In the genomic region with DNA sequence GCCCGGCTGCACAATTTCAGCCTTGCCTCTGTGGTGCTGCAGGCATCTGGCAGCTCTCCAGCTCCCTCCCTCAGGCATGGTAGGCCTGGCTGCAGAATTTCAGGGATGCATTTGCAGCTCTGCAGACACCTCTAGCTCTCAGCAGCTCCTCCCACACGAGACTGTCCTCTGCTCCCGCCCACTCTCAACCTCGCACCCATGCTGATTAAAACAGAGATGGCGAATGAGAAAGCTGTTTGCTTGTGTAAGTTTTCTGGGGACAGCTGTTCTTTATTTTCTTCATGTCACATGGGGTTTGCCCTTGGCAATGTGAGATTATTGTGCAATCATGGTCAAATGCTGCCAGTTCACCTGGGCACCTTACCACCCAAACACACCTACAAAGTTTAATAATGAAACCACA, we compare ENCODE assay signal across 9 mouse cellular contexts.
DNase-seq lines count a peak whose midpoint lies in the region; ATAC-seq lines count a peak whose summit lies in the region.
"Had no signal": no experiment of that assay in that cellular context is flagged by ENCODE, and none has a peak within 500 bp of the region (broad histone marks: within the 10 kb centered on the region; RNA-seq: fewer than 3 reads in every experiment).

No protein-coding gene starts in this region.

- no peak for DNase-seq in embryonic facial prominence, embryonic 10.5 days (ENCODE audit: low spot score)
- DNase-seq in NIH3T3 (ENCODE audit: low read depth), result peak; percentile 66
- peak; percentile 74 for DNase-seq in forebrain, embryonic 14.5 days (ENCODE audit: low spot score)
- DNase-seq in kidney, adult 18-20 months, result peak; percentile 31
- DNase-seq in thymus, adult 18-20 months, result no peak
- no peak for DNase-seq in gastrocnemius, postnatal 14 days

- no peak for ATAC-seq in embryonic facial prominence, embryonic 12.5 days (ENCODE audit: insufficient number of reproducible peaks, insufficient read depth, low FRiP score, low TSS enrichment)
- ATAC-seq in forebrain, embryonic 14.5 days, result peak; percentile 78
- ATAC-seq in lung, embryonic 15.5 days (ENCODE audit: borderline replicate concordance, extremely low read depth, low FRiP score, low TSS enrichment), result peak; percentile 43; the same call in 1 of the 2 replicates

- no peak overlapping the region for H3K4me3 ChIP-seq in embryonic facial prominence, embryonic 12.5 days
- H3K4me3 ChIP-seq in embryonic facial prominence, embryonic 10.5 days, result no peak overlapping the region
- no peak overlapping the region for H3K4me3 ChIP-seq in forebrain, embryonic 14.5 days (ENCODE audit: low read depth, low read length)
- no peak overlapping the region for H3K4me3 ChIP-seq in lung, embryonic 15.5 days

- peaks cover 13% of the 10 kb centered on the region for H3K36me3 ChIP-seq in embryonic facial prominence, embryonic 12.5 days
- H3K36me3 ChIP-seq in embryonic facial prominence, embryonic 10.5 days (replicated peaks), result peaks cover 32% of the 10 kb centered on the region
- no peaks in the 10 kb centered on the region for H3K36me3 ChIP-seq in forebrain, embryonic 14.5 days (ENCODE audit: control insufficient read depth, insufficient read depth, low read length)
- 0 out of 2 replicates have a peak, but pooled peaks cover 5% of the 10 kb centered on the region for H3K36me3 ChIP-seq in lung, embryonic 15.5 days

- intact Hi-C loops in gastrocnemius, postnatal 14 days (cut with DNase I; ENCODE audit: low total_unique reads), result loop anchor here (10.0 kb wide), 1 partner anchor 222 kb away; no protein-coding TSS in a partner anchor

- no peaks in the 10 kb centered on the region for H3K9me3 ChIP-seq in embryonic facial prominence, embryonic 12.5 days
- no peaks in the 10 kb centered on the region for H3K9me3 ChIP-seq in embryonic facial prominence, embryonic 10.5 days
- no peaks in the 10 kb centered on the region for H3K9me3 ChIP-seq in forebrain, embryonic 14.5 days (replicated peaks; ENCODE audit: control insufficient read depth, low read length)
- H3K9me3 ChIP-seq in lung, embryonic 15.5 days, result no peaks in the 10 kb centered on the region

- H3K27me3 ChIP-seq in embryonic facial prominence, embryonic 12.5 days, result no peaks in the 10 kb centered on the region
- no peaks in the 10 kb centered on the region for H3K27me3 ChIP-seq in embryonic facial prominence, embryonic 10.5 days (replicated peaks; ENCODE audit: low read depth, poor library complexity, severe bottlenecking)
- no peaks in the 10 kb centered on the region for H3K27me3 ChIP-seq in forebrain, embryonic 14.5 days (replicated peaks; ENCODE audit: control insufficient read depth, insufficient read depth, low read length)
- no peaks in the 10 kb centered on the region for H3K27me3 ChIP-seq in lung, embryonic 15.5 days

- H3K4me1 ChIP-seq in embryonic facial prominence, embryonic 12.5 days, result peaks cover 7% of the 10 kb centered on the region
- H3K4me1 ChIP-seq in embryonic facial prominence, embryonic 10.5 days, result peaks cover 8% of the 10 kb centered on the region
- peaks cover 8% of the 10 kb centered on the region for H3K4me1 ChIP-seq in forebrain, embryonic 14.5 days (ENCODE audit: control insufficient read depth, insufficient read depth, low read length)
- H3K4me1 ChIP-seq in lung, embryonic 15.5 days, result peaks cover 9% of the 10 kb centered on the region; the same call in 1 of the 2 replicates

- H3K9ac ChIP-seq in embryonic facial prominence, embryonic 12.5 days, result no peak overlapping the region
- H3K9ac ChIP-seq in forebrain, embryonic 14.5 days (ENCODE audit: low read length), result no peak overlapping the region
- no peak overlapping the region for H3K9ac ChIP-seq in lung, embryonic 15.5 days
- H3K9ac ChIP-seq: liver, embryonic 14.5 days had no signal

- H3K4me2 ChIP-seq in embryonic facial prominence, embryonic 12.5 days (replicated peaks), result no peak overlapping the region
- H3K4me2 ChIP-seq in forebrain, embryonic 14.5 days (ENCODE audit: low read length), result no peak overlapping the region
- no peak overlapping the region for H3K4me2 ChIP-seq in lung, embryonic 15.5 days

- WGBS in embryonic facial prominence, embryonic 12.5 days, result 25% methylated on average over 5 of the region's 5 CpGs
- WGBS in embryonic facial prominence, embryonic 10.5 days, result 45% methylated on average over 5 of the region's 5 CpGs
- WGBS in forebrain, embryonic 14.5 days, result 18% methylated on average over 5 of the region's 5 CpGs
- WGBS in lung, embryonic 15.5 days, result 27% methylated on average over 5 of the region's 5 CpGs

- peak overlapping the region; percentile 36; the same call in 1 of the 2 replicates for H3K27ac ChIP-seq in embryonic facial prominence, embryonic 12.5 days
- H3K27ac ChIP-seq in embryonic facial prominence, embryonic 10.5 days (replicated peaks), result no peak overlapping the region
- H3K27ac ChIP-seq in forebrain, embryonic 14.5 days (ENCODE audit: low read depth, low read length), result no peak overlapping the region; the same call in 1 of the 2 replicates
- H3K27ac ChIP-seq in lung, embryonic 15.5 days, result no peak overlapping the region
- H3K27ac ChIP-seq: liver, embryonic 14.5 days had no signal

Comparison
In these comparisons a context has a peak if more than half of its experiments do, and no peak if none do; other contexts are left out.
1. DNase-seq: peak in NIH3T3 (single experiment), forebrain, embryonic 14.5 days (single experiment) and kidney, adult 18-20 months (single experiment); none in embryonic facial prominence, embryonic 10.5 days (single experiment), thymus, adult 18-20 months (0 of 2) and gastrocnemius, postnatal 14 days (single experiment).